Mouse (Mus musculus): ENCODE data around the gene Fmo6. TPM values are rescaled to one million over a fixed set of nuclear protein-coding genes. Genes with fewer than 3 reads are reported as not detected.

Gene Fmo6
- not detected in 2 replicates for polyA plus RNA-seq (2015; fragmentation: Nextera tagmentation; extraction: Ambion mirVana)

DNA sequence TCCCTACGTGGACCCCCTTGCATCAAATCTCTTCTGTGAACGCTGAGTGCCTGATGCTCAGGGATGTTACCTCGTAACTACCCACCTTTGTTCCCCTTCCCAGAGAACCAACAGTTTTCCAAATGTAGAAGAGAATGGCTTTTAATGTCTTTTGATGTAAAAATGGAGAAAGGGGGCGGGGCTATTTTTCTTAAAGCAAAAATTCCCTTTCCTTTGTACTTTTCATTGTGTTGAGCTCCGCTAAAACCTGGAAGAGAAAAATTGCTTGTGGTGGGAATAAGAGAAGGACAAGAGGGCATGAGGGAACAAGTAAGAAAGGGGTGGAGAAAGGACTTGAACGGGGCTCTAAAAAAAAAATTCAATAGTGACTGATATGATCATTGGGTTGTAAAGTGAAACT lies at the start of gene Fmo6:
TSS of gene Fmo6 (minus strand) at position 101 of the 400 bp plus-strand sequence.
- Histone ChIP-seq H3K4me1 (no peaks in the 10 kb centered on the region), H3K9ac (no peak within 1 kb of the TSS), H3K27me3 (replicated peaks) (no peaks in the 10 kb centered on the region), H3K36me3 (no peaks in the 10 kb centered on the region), H3K27ac (replicated peaks) (peak within 1 kb of the TSS; percentile 5; the same call in 1 of the 2 replicates), H3K4me2 (no peak within 1 kb of the TSS), H3K4me3 (no peak within 1 kb of the TSS), H3K9me3 (no peaks in the 10 kb centered on the region)
- ATAC-seq (ENCODE audit: extremely low read depth, insufficient number of reproducible peaks, low FRiP score, low TSS enrichment), result no peak
- WGBS, result 74% methylated on average over 6 of the region's 6 CpGs

DNA sequence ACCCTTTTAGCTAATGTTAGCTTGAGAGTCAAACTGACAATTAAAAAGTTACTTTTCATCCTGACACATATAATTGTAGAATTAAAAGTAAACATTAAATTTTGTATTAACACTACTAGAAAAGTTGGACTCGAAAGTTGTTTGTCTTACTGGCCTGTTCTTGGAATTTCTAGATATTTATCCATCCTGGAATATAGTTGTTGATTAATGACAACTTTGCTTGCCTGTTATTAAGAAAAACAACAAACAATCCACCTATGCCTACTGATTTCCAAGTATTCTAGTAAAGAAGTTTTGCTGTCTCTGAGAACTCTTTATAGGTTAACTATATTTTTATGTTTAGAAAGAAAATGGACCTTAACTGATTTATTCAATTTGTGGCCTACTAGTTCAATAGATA lies 49.5 kb upstream of the Fmo6 start:
- H3K9me3 ChIP-seq, result no peaks in the 10 kb centered on the region
- H3K27ac ChIP-seq (replicated peaks), result no peak overlapping the region
- 69% methylated on average over 1 of the region's 1 CpGs for WGBS
- H3K4me2 ChIP-seq, result no peak overlapping the region
- no peak overlapping the region for H3K9ac ChIP-seq
- no peak for ATAC-seq (ENCODE audit: extremely low read depth, insufficient number of reproducible peaks, low FRiP score, low TSS enrichment)
- H3K27me3 ChIP-seq (replicated peaks), result no peaks in the 10 kb centered on the region
- no peaks in the 10 kb centered on the region for H3K36me3 ChIP-seq
- no peaks in the 10 kb centered on the region for H3K4me1 ChIP-seq
- no peak overlapping the region for H3K4me3 ChIP-seq

DNA sequence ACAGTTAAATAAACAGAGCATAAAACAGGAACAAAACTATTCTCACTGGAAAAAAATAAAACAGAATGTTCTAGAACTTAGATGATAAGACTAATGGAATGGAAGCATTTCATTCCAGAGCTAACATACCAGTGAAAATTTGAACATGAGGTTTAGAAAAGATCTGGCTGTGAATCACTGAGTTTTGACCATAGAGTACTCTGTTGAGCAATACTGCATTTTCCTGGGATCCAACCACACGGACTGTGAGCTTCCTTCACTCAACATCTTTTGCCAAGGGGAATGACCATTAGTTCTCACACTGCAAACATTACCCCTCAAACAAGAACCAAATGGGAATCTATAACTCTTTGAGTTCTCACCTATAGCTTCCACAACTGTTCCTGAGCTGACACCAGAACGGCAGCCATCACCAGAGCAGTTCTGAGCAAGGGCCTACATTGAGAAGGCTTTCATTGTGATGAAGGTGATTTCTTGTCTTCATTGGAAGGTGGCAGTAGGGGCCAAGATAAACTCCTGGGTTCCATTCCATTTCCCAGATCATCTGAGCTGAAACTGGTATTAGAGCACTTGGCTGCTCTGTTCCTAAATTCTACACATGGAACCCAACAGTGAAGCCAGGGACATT lies 48.9 kb upstream of the Fmo6 start:
- H3K9ac ChIP-seq, result no peak overlapping the region
- H3K36me3 ChIP-seq, result no peaks in the 10 kb centered on the region
- no peak overlapping the region for H3K4me3 ChIP-seq
- H3K4me1 ChIP-seq, result no peaks in the 10 kb centered on the region
- ATAC-seq (ENCODE audit: extremely low read depth, insufficient number of reproducible peaks, low FRiP score, low TSS enrichment), result no peak
- no peak overlapping the region for H3K4me2 ChIP-seq
- no peak overlapping the region for H3K27ac ChIP-seq (replicated peaks)
- WGBS, result 61% methylated on average over 2 of the region's 2 CpGs
- H3K27me3 ChIP-seq (replicated peaks), result no peaks in the 10 kb centered on the region
- H3K9me3 ChIP-seq, result no peaks in the 10 kb centered on the region

DNA sequence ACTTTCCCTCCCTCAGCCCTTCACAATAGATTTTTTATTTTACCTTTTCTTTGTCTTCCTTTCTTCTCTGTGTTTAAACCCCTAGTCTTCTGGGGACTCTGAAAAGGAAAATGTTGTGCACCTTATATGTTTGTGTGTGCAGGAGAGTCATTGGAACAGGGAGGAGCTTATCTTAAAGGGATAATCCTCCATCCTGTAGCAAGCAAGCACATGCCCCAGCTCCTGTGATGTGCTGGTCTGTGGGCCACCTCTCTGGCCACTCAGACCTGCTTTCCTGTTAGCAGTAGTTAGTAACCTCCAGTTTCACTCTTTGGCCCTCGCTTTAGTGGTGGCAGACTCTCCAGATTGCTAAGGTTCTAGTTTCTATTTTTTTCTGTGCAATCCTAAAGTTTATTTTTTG lies 47.1 kb upstream of the Fmo6 start, which contains the start of gene Fmo3:
TSS of gene Fmo3 (minus strand) at position 101 of the 400 bp plus-strand sequence.
- no peak within 1 kb of the TSS for H3K9ac ChIP-seq
- H3K27ac ChIP-seq (replicated peaks), result no peak within 1 kb of the TSS
- H3K4me1 ChIP-seq, result no peaks in the 10 kb centered on the region
- no peak within 1 kb of the TSS for H3K4me3 ChIP-seq
- H3K4me2 ChIP-seq, result no peak within 1 kb of the TSS
- no peaks in the 10 kb centered on the region for H3K36me3 ChIP-seq
- H3K9me3 ChIP-seq, result no peaks in the 10 kb centered on the region
- no peaks in the 10 kb centered on the region for H3K27me3 ChIP-seq (replicated peaks)
- no peak for ATAC-seq (ENCODE audit: extremely low read depth, insufficient number of reproducible peaks, low FRiP score, low TSS enrichment)
- 42% methylated on average over 1 of the region's 1 CpGs for WGBS

GRCm38 (mm10) chr1:162963556-162963955 lies 26.2 kb upstream of the Fmo6 start:
- H3K4me2 ChIP-seq, result no peak overlapping the region
- no peaks in the 10 kb centered on the region for H3K36me3 ChIP-seq
- no peak for ATAC-seq (ENCODE audit: extremely low read depth, insufficient number of reproducible peaks, low FRiP score, low TSS enrichment)
- H3K27ac ChIP-seq (replicated peaks), result no peak overlapping the region
- no peaks in the 10 kb centered on the region for H3K9me3 ChIP-seq
- H3K27me3 ChIP-seq (replicated peaks), result no peaks in the 10 kb centered on the region
- no peaks in the 10 kb centered on the region for H3K4me1 ChIP-seq
- no peak overlapping the region for H3K9ac ChIP-seq
- 57% methylated on average over 2 of the region's 2 CpGs for WGBS
- H3K4me3 ChIP-seq, result no peak overlapping the region

- ATAC-seq (ENCODE audit: extremely low read depth, insufficient number of reproducible peaks, low FRiP score, low TSS enrichment), result no peak
- Histone ChIP-seq H3K4me3 (no peak overlapping the region), H3K27ac (replicated peaks) (no peak overlapping the region), H3K4me2 (no peak overlapping the region), H3K9ac (no peak overlapping the region), H3K27me3 (replicated peaks) (no peaks in the 10 kb centered on the region), H3K36me3 (no peaks in the 10 kb centered on the region), H3K9me3 (no peaks in the 10 kb centered on the region), H3K4me1 (peaks cover 6% of the 10 kb centered on the region; the same call in 1 of the 2 replicates)
- 80% methylated on average over 1 of the region's 1 CpGs for WGBS
These were observed 20.1 kb upstream of the Fmo6 start for GRCm38 (mm10) chr1:162957422-162957821.

- 40% methylated on average over 2 of the region's 2 CpGs for WGBS
- H3K4me2 ChIP-seq, result no peak overlapping the region
- H3K27ac ChIP-seq (replicated peaks), result no peak overlapping the region
- H3K9ac ChIP-seq, result no peak overlapping the region
- H3K4me1 ChIP-seq, result peaks cover 6% of the 10 kb centered on the region; the same call in 1 of the 2 replicates
- H3K36me3 ChIP-seq, result no peaks in the 10 kb centered on the region
- no peak for ATAC-seq (ENCODE audit: extremely low read depth, insufficient number of reproducible peaks, low FRiP score, low TSS enrichment)
- H3K27me3 ChIP-seq (replicated peaks), result no peaks in the 10 kb centered on the region
- no peak overlapping the region for H3K4me3 ChIP-seq
- no peaks in the 10 kb centered on the region for H3K9me3 ChIP-seq
These were observed 15.8 kb upstream of the Fmo6 start for GRCm38 (mm10) chr1:162953079-162953478.

DNA sequence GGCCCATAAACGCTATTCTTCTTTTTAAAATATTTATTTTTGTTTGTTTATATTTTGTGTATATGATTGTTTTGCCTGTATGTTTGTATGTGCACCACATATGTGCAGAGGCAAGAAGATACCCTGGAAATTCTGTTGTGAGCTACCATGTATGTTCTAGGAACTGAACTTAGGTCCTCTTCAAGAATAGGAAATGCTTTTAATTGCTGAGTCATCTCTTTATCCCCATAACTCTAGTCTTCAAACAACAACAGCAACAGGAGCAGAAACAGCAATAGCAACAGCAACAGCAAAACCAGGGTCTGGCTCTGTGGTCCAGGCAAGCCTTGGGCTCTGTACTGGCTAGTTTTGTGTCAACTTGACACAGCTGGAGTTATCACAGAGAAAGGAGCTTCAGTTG lies 12.4 kb upstream of the Fmo6 start:
- no peaks in the 10 kb centered on the region for H3K36me3 ChIP-seq
- no peak for ATAC-seq (ENCODE audit: extremely low read depth, insufficient number of reproducible peaks, low FRiP score, low TSS enrichment)
- H3K4me2 ChIP-seq, result no peak overlapping the region
- 84% methylated on average over 1 of the region's 1 CpGs for WGBS
- H3K27ac ChIP-seq (replicated peaks), result no peak overlapping the region
- no peak overlapping the region for H3K9ac ChIP-seq
- H3K4me1 ChIP-seq, result peaks cover 6% of the 10 kb centered on the region; the same call in 1 of the 2 replicates
- no peaks in the 10 kb centered on the region for H3K9me3 ChIP-seq
- H3K27me3 ChIP-seq (replicated peaks), result no peaks in the 10 kb centered on the region
- H3K4me3 ChIP-seq, result no peak overlapping the region

DNA sequence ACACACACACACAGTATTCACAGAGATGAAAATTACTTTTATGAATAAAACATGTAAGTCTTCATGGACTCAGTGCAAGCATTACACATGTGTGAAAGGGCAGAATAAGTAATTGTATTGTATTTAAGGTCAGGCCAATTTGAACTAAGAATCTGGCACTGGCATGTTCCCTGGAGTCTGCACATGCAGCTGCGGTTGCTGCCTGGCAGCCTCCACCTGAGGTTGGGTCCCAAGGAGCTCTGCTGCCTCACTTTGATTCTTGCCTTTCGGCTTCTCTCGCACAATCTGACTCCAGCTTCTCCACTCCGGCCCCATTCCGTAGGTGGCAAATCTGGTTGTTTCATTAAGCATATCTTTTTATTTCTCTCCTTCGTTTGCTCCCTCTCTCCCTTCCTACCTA lies 10.6 kb upstream of the Fmo6 start:
- Histone ChIP-seq H3K4me3 (no peak overlapping the region), H3K9me3 (no peaks in the 10 kb centered on the region), H3K27ac (replicated peaks) (no peak overlapping the region), H3K9ac (no peak overlapping the region), H3K4me1 (peaks cover 2% of the 10 kb centered on the region; the same call in 1 of the 2 replicates), H3K36me3 (no peaks in the 10 kb centered on the region), H3K27me3 (replicated peaks) (no peaks in the 10 kb centered on the region), H3K4me2 (no peak overlapping the region)
- no peak for ATAC-seq (ENCODE audit: extremely low read depth, insufficient number of reproducible peaks, low FRiP score, low TSS enrichment)
- 80% methylated on average over 6 of the region's 6 CpGs for WGBS

DNA sequence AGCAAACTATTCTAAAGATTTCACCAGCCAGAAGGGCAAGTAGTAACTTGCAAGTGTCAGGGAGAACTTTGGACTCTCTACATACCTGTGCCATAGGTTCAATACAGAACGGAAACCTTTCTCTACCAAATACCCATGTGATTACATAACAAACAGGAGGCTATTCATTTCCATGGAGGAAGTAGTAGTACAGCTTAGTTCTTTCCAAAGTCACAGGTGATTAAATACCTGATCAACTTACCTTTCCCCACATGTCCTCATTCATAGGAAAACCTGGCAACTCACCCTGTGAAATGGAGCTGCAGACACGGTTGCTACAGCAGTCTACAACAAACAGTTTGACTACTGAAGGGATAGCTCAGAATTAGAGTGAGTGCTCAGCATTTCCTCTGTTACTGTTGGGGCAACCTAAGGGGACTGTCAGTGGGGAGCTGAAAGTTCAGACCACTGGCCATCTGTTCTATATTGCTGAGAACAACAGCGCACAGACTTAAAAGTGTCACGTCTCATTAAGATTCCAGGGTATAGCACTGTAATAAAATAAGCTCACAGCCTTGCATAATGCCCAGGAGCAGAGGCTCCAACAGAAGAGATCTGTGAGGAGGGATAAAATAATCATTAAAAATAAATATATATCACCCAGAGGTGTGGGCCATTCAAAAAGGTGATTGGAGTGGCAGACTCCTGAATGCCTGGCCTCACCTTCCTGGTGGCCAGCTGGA lies 9.7 kb upstream of the Fmo6 start:
- no peak for ATAC-seq (ENCODE audit: extremely low read depth, insufficient number of reproducible peaks, low FRiP score, low TSS enrichment)
- no peak overlapping the region for H3K9ac ChIP-seq
- no peak overlapping the region for H3K4me2 ChIP-seq
- H3K27me3 ChIP-seq (replicated peaks), result no peaks in the 10 kb centered on the region
- no peak overlapping the region for H3K4me3 ChIP-seq
- no peaks in the 10 kb centered on the region for H3K9me3 ChIP-seq
- no peak overlapping the region for H3K27ac ChIP-seq (replicated peaks)
- WGBS, result 77% methylated on average over 4 of the region's 4 CpGs
- H3K4me1 ChIP-seq, result no peaks in the 10 kb centered on the region
- no peaks in the 10 kb centered on the region for H3K36me3 ChIP-seq

DNA sequence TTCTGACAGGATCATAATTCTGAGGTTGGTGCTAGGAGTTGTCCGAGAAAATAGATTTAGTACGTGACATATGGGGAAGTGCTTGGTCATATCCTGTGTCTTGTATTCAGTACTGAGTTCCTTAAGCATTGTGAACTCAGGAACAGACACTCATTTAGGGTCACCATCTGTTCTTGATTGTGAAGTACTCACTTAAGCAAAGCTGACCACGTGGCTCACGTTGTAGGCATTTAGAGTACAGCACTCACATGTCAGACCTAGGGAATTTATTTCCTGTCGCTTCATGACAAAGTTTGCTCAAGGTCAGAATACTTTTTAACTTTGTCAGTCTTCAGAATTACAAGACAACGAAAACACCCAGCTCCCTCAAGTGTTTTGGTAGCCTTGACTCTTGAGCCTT lies 6.4 kb upstream of the Fmo6 start:
- ATAC-seq (ENCODE audit: extremely low read depth, insufficient number of reproducible peaks, low FRiP score, low TSS enrichment), result no peak

More for the DNA sequence above, 6.4 kb upstream of the Fmo6 start:
- no peak overlapping the region for H3K9ac ChIP-seq
- H3K9me3 ChIP-seq, result no peaks in the 10 kb centered on the region
- H3K4me2 ChIP-seq, result no peak overlapping the region
- no peak overlapping the region for H3K4me3 ChIP-seq
- no peaks in the 10 kb centered on the region for H3K27me3 ChIP-seq (replicated peaks)
- no peaks in the 10 kb centered on the region for H3K36me3 ChIP-seq
- H3K4me1 ChIP-seq, result no peaks in the 10 kb centered on the region
- 66% methylated on average over 6 of the region's 6 CpGs for WGBS
- H3K27ac ChIP-seq (replicated peaks), result no peak overlapping the region

All from heart, embryonic 13.5 days (tissue).